Mouse (Mus musculus): ENCODE measurements around the gene Ptprd. TPM values are rescaled to one million over a fixed set of nuclear protein-coding genes. Genes with fewer than 3 reads are reported as not detected.

Ptprd gene
- 0.29 TPM for polyA plus RNA-seq (2017; shearing (Covaris generic))

GRCm38 (mm10) chr4:78211529-78212494 lies at the start of gene Ptprd:
Ptprd (minus strand) TSS chr4:78211961.

